Mouse (Mus musculus): ENCODE measurements around the gene Olfr1416. TPM values are rescaled to one million over a fixed set of nuclear protein-coding genes. Genes with fewer than 3 reads are reported as not detected.
A peak's percentile ranks its signal among the peaks of the same experiment; 100 is the strongest.
"Not testable (repeated sequence)": the region's sequence is repeated elsewhere in the genome, so short reads cannot be mapped to it uniquely, and the experiment has no call there.

Olfr1416 gene
- not detected in 2 replicates for polyA plus RNA-seq (2016; fragmentation: Nextera tagmentation; extraction: Ambion mirVana)

DNA sequence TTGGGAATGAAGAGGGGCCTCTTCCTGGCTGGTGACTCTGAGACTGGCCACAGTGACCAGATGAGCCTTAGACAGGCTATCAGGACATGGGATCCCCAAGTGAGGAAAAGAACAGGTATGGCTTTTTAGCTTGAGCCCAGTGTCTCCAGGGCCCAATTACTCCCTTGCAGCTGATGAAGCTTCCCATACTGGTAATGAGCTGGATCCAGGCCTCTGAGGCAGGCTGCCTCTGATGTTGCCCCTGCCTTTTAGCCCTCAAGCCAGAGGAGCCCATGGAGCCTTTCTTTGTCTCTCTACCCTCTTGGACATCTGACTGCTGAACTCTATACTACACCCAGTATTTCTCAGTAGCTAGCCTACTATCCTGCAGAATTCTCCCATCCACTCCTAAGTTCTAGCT is at the start of gene Olfr1416:
Gene Olfr1416, minus strand, starts transcription at position 101 of the 400 bp plus-strand sequence.
- Histone ChIP-seq H3K27me3 (replicated peaks) (peaks cover 6% of the 10 kb centered on the region; the same call in 1 of the 2 replicates), H3K9me3 (replicated peaks) (peaks cover 10% of the 10 kb centered on the region), H3K9ac (no peak within 1 kb of the TSS), H3K4me3 (no peak within 1 kb of the TSS), H3K36me3 (no peaks in the 10 kb centered on the region), H3K27ac (ENCODE audit: poor library complexity, severe bottlenecking) (no peak within 1 kb of the TSS), H3K4me2 (no peak within 1 kb of the TSS), H3K4me1 (replicated peaks) (no peaks in the 10 kb centered on the region)
- no peak for ATAC-seq (ENCODE audit: insufficient number of reproducible peaks, low FRiP score)

DNA sequence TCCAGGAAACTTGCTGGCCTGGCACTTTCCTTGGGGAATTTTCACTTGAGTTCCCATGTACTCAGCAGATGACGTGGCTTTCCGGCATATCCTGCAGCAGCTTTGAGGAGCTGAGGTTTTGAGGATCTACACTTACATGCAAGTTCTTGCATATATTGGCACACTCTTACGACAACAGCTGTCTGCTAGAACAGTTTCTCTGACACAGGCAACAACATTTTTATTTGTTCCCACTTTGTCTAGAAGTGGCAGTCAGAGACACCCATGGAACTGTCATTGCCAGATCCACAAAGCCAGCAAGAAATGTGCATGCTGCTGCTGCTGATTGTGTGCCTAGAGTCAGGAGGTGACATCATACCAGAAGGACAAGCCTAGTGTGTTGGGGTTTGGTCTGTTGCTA is 38.9 kb upstream of the Olfr1416 start:
- H3K27ac ChIP-seq (ENCODE audit: poor library complexity, severe bottlenecking), result no peak overlapping the region
- H3K36me3 ChIP-seq, result no peaks in the 10 kb centered on the region
- 78% methylated on average over 3 of the region's 3 CpGs for WGBS
- no peaks in the 10 kb centered on the region for H3K4me1 ChIP-seq (replicated peaks)
- H3K4me2 ChIP-seq, result no peak overlapping the region
- H3K27me3 ChIP-seq (replicated peaks), result peaks cover 17% of the 10 kb centered on the region; the same call in 1 of the 2 replicates
- H3K9me3 ChIP-seq (replicated peaks), result no peaks in the 10 kb centered on the region
- no peak overlapping the region for H3K4me3 ChIP-seq
- no peak overlapping the region for H3K9ac ChIP-seq
- ATAC-seq (ENCODE audit: insufficient number of reproducible peaks, low FRiP score), result no peak

GRCm38 (mm10) chr1:92521376-92521775 is 36.5 kb upstream of the Olfr1416 start:
- H3K27ac ChIP-seq (ENCODE audit: poor library complexity, severe bottlenecking), result no peak overlapping the region
- no peak overlapping the region for H3K4me3 ChIP-seq
- H3K4me2 ChIP-seq, result no peak overlapping the region
- no peaks in the 10 kb centered on the region for H3K9me3 ChIP-seq (replicated peaks)
- peaks cover 28% of the 10 kb centered on the region for H3K27me3 ChIP-seq (replicated peaks)
- H3K9ac ChIP-seq, result no peak overlapping the region
- ATAC-seq (ENCODE audit: insufficient number of reproducible peaks, low FRiP score), result no peak
- H3K4me1 ChIP-seq (replicated peaks), result no peaks in the 10 kb centered on the region
- no peaks in the 10 kb centered on the region for H3K36me3 ChIP-seq
- WGBS, result 18% methylated on average over 10 of the region's 10 CpGs

DNA sequence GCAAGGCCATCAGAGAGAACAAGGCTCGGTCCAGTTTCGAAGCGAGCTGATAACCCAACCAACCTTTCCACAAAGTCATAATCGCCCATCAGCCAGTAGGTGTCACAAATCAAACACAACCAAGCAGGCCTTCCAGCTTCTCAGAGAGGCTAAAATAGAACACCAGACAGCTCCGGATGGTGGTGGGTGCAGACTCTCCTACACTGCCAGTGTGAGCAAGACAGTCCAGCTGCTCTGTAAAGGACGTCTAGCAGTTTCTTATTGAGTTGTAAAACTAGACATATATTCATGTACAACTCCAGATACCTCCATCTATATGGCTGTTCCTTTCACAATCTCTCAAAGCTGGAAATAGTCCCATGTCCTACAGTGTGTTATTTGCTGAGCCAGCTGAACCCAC is 34.1 kb upstream of the Olfr1416 start:
- Histone ChIP-seq H3K4me1 (replicated peaks) (no peaks in the 10 kb centered on the region), H3K27ac (ENCODE audit: poor library complexity, severe bottlenecking) (no peak overlapping the region), H3K9me3 (replicated peaks) (no peaks in the 10 kb centered on the region), H3K4me3 (no peak overlapping the region), H3K27me3 (replicated peaks) (peaks cover 34% of the 10 kb centered on the region), H3K9ac (no peak overlapping the region), H3K4me2 (no peak overlapping the region), H3K36me3 (no peaks in the 10 kb centered on the region)
- no peak for ATAC-seq (ENCODE audit: insufficient number of reproducible peaks, low FRiP score)
- 70% methylated on average over 6 of the region's 6 CpGs for WGBS

- peaks cover 37% of the 10 kb centered on the region for H3K27me3 ChIP-seq (replicated peaks)
- H3K36me3 ChIP-seq, result no peaks in the 10 kb centered on the region
- no peak within 1 kb of the TSS for H3K4me2 ChIP-seq
- no peaks in the 10 kb centered on the region for H3K4me1 ChIP-seq (replicated peaks)
- no peak within 1 kb of the TSS for H3K9ac ChIP-seq
- no peak within 1 kb of the TSS for H3K4me3 ChIP-seq
- H3K9me3 ChIP-seq (replicated peaks), result no peaks in the 10 kb centered on the region
- ATAC-seq (ENCODE audit: insufficient number of reproducible peaks, low FRiP score), result no peak
- no peak within 1 kb of the TSS for H3K27ac ChIP-seq (ENCODE audit: poor library complexity, severe bottlenecking)
- WGBS, result 77% methylated on average over 3 of the region's 3 CpGs
Observed at GRCm38 (mm10) chr1:92518561-92518960, 33.6 kb upstream of the Olfr1416 start, which contains the start of gene Olfr1414. TSS of gene Olfr1414 (minus strand) at chr1:92518661.

DNA sequence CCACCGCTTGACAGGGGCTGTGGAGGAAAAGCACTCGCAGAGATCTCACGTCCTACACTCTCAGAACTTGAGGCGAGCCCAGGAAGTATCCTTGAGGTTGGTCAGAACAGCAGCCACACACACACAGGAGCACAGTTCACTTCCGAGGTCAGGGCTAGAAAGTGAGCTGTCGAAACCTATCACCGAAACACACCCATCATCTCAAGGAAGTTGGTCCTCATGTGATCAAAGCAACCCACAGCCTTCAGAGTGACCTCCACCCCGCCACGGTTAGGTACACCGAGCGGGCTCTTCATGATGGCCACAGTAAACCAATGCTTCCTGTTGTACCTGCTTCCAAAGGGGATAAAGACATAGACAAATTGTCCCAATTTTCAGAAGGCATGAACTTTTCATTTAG is 30.5 kb upstream of the Olfr1416 start:
- peaks cover 25% of the 10 kb centered on the region for H3K27me3 ChIP-seq (replicated peaks)
- H3K9me3 ChIP-seq (replicated peaks), result no peaks in the 10 kb centered on the region
- WGBS, result 74% methylated on average over 11 of the region's 11 CpGs
- ATAC-seq (ENCODE audit: insufficient number of reproducible peaks, low FRiP score), result no peak
- no peaks in the 10 kb centered on the region for H3K36me3 ChIP-seq
- H3K4me3 ChIP-seq, result no peak overlapping the region
- no peak overlapping the region for H3K27ac ChIP-seq (ENCODE audit: poor library complexity, severe bottlenecking)
- no peak overlapping the region for H3K9ac ChIP-seq
- no peaks in the 10 kb centered on the region for H3K4me1 ChIP-seq (replicated peaks)
- no peak overlapping the region for H3K4me2 ChIP-seq

DNA sequence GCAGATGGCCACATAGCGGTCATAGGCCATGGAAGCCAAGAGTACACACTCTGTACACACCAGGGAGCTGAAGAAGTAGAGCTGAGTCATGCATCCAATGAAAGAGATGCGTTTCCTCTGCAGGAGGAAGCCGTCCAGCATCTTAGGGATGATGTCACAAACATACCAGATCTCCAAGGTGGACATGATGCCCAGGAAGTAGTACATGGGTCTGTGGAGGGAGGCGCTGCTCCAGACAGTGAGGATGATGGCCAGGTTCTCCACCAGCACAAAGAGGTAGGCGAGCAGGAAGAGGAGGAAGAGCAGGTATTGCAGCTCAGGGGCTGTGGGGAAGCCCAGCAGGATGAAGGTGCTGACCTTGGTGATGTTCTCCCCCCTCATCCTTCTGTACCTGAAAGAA is 26.7 kb upstream of the Olfr1416 start:
- not testable (repeated sequence) for H3K9ac ChIP-seq; H3K4me3 ChIP-seq; H3K4me2 ChIP-seq; ATAC-seq (ENCODE audit: insufficient number of reproducible peaks, low FRiP score); H3K9me3 ChIP-seq (replicated peaks); H3K27ac ChIP-seq (ENCODE audit: poor library complexity, severe bottlenecking); H3K36me3 ChIP-seq; H3K4me1 ChIP-seq (replicated peaks)
- WGBS, result 71% methylated on average over 5 of the region's 5 CpGs
- H3K27me3 ChIP-seq (replicated peaks), result peaks cover 17% of the 10 kb centered on the region

DNA sequence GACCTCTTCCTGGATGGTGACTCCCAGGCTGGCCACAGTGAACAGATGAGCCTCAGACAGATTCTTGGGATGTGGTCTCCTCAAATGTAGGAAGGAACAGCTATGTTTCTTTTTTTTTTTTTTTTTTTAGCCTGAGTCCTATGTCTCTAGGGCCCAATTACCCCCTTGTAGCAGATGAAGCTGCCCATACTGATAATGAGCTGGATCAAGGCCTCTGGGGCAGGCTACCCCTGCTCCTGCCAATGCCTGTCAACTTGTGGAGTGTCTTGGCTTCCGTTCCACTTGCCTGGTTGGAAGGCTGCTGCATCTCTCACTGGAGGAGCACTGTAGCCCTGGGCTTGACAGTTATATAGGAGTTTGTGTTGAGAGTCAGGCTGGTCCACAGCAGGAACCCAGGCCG is 11.1 kb upstream of the Olfr1416 start, which contains the start of gene Olfr1415:
Gene Olfr1415, minus strand, starts transcription at position 101 of the 400 bp plus-strand sequence.
- H3K9me3 ChIP-seq (replicated peaks), result 0 out of 2 replicates have a peak, but pooled peaks cover 2% of the 10 kb centered on the region
- no peaks in the 10 kb centered on the region for H3K4me1 ChIP-seq (replicated peaks)
- no peak within 1 kb of the TSS for H3K9ac ChIP-seq
- no peak within 1 kb of the TSS for H3K27ac ChIP-seq (ENCODE audit: poor library complexity, severe bottlenecking)
- WGBS, result 86% methylated on average over 2 of the region's 2 CpGs
- H3K4me2 ChIP-seq, result no peak within 1 kb of the TSS
- H3K36me3 ChIP-seq, result no peaks in the 10 kb centered on the region
- no peaks in the 10 kb centered on the region for H3K27me3 ChIP-seq (replicated peaks)
- no peak within 1 kb of the TSS for H3K4me3 ChIP-seq
- no peak for ATAC-seq (ENCODE audit: insufficient number of reproducible peaks, low FRiP score)

DNA sequence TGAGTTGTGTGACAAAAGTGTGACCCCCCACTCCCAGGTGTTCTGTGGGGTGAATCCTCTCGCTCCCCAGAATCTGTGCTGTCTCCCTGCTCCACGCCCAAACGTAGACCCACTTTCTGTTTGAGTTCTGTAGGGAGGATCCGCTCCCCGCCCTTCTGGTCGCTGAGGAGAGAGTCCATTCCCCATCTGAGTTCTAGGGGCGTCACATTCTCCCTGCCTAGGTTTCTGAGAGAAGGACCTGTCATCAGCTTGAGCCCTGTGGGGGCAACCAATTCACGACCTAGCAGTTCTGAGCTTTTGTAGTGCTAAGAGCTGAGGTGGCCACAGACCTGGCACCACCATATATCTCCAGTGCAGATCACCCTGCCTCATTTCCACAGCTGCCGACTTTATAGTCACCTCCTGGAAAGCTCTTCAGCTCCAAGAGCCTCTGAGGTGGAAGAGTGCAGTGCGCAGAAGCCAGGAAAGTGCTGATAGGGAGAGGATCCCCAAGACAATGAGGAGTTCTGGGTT is 10.8 kb downstream of the Olfr1416 start:
- H3K4me1 ChIP-seq (replicated peaks), result peaks cover 15% of the 10 kb centered on the region
- no peaks in the 10 kb centered on the region for H3K9me3 ChIP-seq (replicated peaks)
- peak overlapping the region; percentile 98 for H3K4me3 ChIP-seq
- H3K27me3 ChIP-seq (replicated peaks), result 0 out of 2 replicates have a peak, but pooled peaks cover 4% of the 10 kb centered on the region
- peaks cover 26% of the 10 kb centered on the region for H3K36me3 ChIP-seq
- 2% methylated on average over 10 of the region's 10 CpGs for WGBS
- ATAC-seq (ENCODE audit: insufficient number of reproducible peaks, low FRiP score), result peak; percentile 52
- H3K27ac ChIP-seq (ENCODE audit: poor library complexity, severe bottlenecking), result 0 out of 2 replicates have a peak overlapping the region, but pooled peaks have one; percentile 37
- H3K9ac ChIP-seq, result peak overlapping the region; percentile 94
- peak overlapping the region; percentile 94 for H3K4me2 ChIP-seq

- Histone ChIP-seq H3K4me1 (replicated peaks) (peaks cover 15% of the 10 kb centered on the region), H3K9me3 (replicated peaks) (no peaks in the 10 kb centered on the region), H3K4me3 (peak within 1 kb of the TSS; percentile 98), H3K4me2 (peak within 1 kb of the TSS; percentile 94), H3K27me3 (replicated peaks) (0 out of 2 replicates have a peak, but pooled peaks cover 4% of the 10 kb centered on the region), H3K27ac (ENCODE audit: poor library complexity, severe bottlenecking) (peak within 1 kb of the TSS; percentile 50), H3K36me3 (peaks cover 33% of the 10 kb centered on the region), H3K9ac (peak within 1 kb of the TSS; percentile 94)
- peak; percentile 93 for ATAC-seq (ENCODE audit: insufficient number of reproducible peaks, low FRiP score)
- under 1% methylated on average over 67 of the region's 67 CpGs for WGBS
Observed at GRCm38 (mm10) chr1:92473165-92474041, 11.5 kb downstream of the Olfr1416 start, which contains the start of gene Ndufa10. TSS of gene Ndufa10 (minus strand) at chr1:92473860.

DNA sequence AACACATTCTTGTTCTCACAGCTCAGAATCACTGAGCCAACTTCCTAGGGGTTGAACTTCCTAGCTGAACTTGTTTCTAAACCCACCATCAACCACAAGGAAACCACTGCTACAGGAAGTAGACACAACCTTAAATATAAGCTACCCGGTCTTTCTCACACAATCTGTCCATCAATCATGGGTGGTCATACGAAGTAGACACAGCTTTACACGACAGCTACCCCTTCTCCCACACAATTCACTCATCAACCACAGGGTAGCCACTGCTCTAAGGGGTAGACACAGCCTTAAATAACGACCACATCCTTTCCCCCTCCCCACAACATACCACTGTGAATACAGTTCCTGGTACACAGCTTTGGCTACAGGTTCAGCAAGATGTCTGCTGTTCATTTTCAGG is 16.0 kb downstream of the Olfr1416 start:
- Histone ChIP-seq H3K4me1 (replicated peaks) (peaks cover 11% of the 10 kb centered on the region), H3K36me3 (peaks cover 77% of the 10 kb centered on the region), H3K9ac (no peak overlapping the region), H3K27ac (ENCODE audit: poor library complexity, severe bottlenecking) (no peak overlapping the region), H3K4me2 (no peak overlapping the region), H3K4me3 (no peak overlapping the region), H3K27me3 (replicated peaks) (no peaks in the 10 kb centered on the region), H3K9me3 (replicated peaks) (no peaks in the 10 kb centered on the region)
- WGBS, result 84% methylated on average over 4 of the region's 4 CpGs
- no peak for ATAC-seq (ENCODE audit: insufficient number of reproducible peaks, low FRiP score)
